Mouse (Mus musculus) myocyte (in vitro differentiated cells): ENCODE results near the gene Gpr50.

Source experiments
- CEBPB ChIP-seq: IDR thresholded peaks from 2 replicates; pipeline ENCODE4 v1.6.1; 2011; ENCODE audit warnings: mild to moderate bottlenecking, moderate library complexity; ENCODE audit not compliant: poor library complexity, insufficient read depth, severe bottlenecking
- MAX ChIP-seq: IDR thresholded peaks from one replicate; pipeline ENCODE4 v1.6.1; 2011; ENCODE audit warnings: low read depth, mild to moderate bottlenecking, control low read depth
- MYOD1 ChIP-seq, 3 experiments: IDR thresholded peaks; one replicate each; pipeline ENCODE4 v1.6.1; 2011; ENCODE audit warnings: control low read depth in 2 of 3, low read depth in 2 of 3, mild to moderate bottlenecking in 2 of 3, moderate library complexity in 1 of 3; ENCODE audit not compliant: insufficient read length in 2 of 3, control insufficient read depth in 1 of 3
- MYOG ChIP-seq, 3 experiments: IDR thresholded peaks; one replicate each; pipeline ENCODE4 v1.6.1; 2011; ENCODE audit warnings: control low read depth in 2 of 3, low read depth in 2 of 3, mild to moderate bottlenecking in 2 of 3; ENCODE audit not compliant: insufficient read length in 2 of 3, control insufficient read depth in 1 of 3, insufficient read depth in 1 of 3
- POLR2A ChIP-seq: IDR thresholded peaks from one replicate; pipeline ENCODE4 v1.6.1; 2011; ENCODE audit warnings: low read depth, mild to moderate bottlenecking, control low read depth, moderate library complexity; ENCODE audit not compliant: insufficient read length
- POLR2AphosphoS2 ChIP-seq: IDR thresholded peaks from one replicate; pipeline ENCODE4 v1.6.1; 2011; ENCODE audit warnings: low read depth, control low read depth; ENCODE audit not compliant: insufficient read length
- REST ChIP-seq: IDR thresholded peaks from one replicate; pipeline ENCODE4 v1.6.1; 2011; ENCODE audit warnings: mild to moderate bottlenecking, control low read depth, moderate library complexity; ENCODE audit not compliant: insufficient read depth, insufficient read length
- SRF ChIP-seq: IDR thresholded peaks from one replicate; pipeline ENCODE4 v1.6.1; 2011; ENCODE audit warnings: low read depth; ENCODE audit not compliant: control insufficient read depth, insufficient read length
- USF1 ChIP-seq: IDR thresholded peaks from one replicate; pipeline ENCODE4 v1.6.1; 2011; ENCODE audit warnings: low read depth, mild to moderate bottlenecking, control low read depth, moderate library complexity

DNA sequence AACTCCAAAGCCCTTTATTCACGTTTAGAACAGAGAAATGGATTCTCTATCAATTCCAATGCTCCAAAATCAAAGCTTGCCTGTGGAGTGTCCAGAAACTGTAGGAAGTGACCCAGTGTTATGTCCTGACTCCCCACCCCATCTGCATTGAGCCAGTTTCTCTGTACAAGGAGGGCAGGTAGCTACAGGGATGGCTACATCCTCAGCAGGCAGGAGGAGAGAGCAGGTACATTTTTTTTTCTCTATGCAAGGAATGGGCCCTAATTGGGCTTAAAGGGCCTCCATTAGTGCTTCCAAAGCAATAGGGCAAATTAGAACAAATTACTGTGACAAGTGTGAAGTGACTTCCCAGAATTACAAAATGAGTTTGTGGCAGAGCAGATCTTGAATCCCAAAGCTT lies 15.0 kb upstream of the Gpr50 start:
- TF ChIP-seq POLR2A = no peak
- no peak for TF ChIP-seq MYOG (IDR thresholded peaks at IDR 0.05; ENCODE audit: control insufficient read depth in 1 of 3, insufficient read depth in 1 of 3, insufficient read length in 2 of 3, low read depth in 2 of 3)
- no peak for TF ChIP-seq USF1
- TF ChIP-seq REST = no peak
- TF ChIP-seq POLR2AphosphoS2 = no peak
- no peak for TF ChIP-seq CEBPB
- TF ChIP-seq MAX = no peak
- no peak for TF ChIP-seq SRF
- TF ChIP-seq MYOD1 (IDR thresholded peaks at IDR 0.05; ENCODE audit: control insufficient read depth in 1 of 3, insufficient read length in 2 of 3, low read depth in 2 of 3) = no peak
